Mouse (Mus musculus) cerebellum, adult 2 months (tissue): ENCODE results near the gene Cbwd1.

Experiments
- CTCF ChIP-seq: fragments of 200-500 bp; IDR thresholded peaks from 2 replicates; pipeline ENCODE4 v1.5.1; 2011; ENCODE audit warnings: low read depth, mild to moderate bottlenecking, control low read depth, low read length, moderate library complexity, borderline replicate concordance; ENCODE audit not compliant: insufficient read depth
- POLR2A ChIP-seq: fragments of 200-500 bp; IDR thresholded peaks from 2 replicates; pipeline ENCODE4 v1.6.1; 2011; ENCODE audit warnings: low read length, control low read depth, borderline replicate concordance; ENCODE audit not compliant: insufficient read depth

DNA sequence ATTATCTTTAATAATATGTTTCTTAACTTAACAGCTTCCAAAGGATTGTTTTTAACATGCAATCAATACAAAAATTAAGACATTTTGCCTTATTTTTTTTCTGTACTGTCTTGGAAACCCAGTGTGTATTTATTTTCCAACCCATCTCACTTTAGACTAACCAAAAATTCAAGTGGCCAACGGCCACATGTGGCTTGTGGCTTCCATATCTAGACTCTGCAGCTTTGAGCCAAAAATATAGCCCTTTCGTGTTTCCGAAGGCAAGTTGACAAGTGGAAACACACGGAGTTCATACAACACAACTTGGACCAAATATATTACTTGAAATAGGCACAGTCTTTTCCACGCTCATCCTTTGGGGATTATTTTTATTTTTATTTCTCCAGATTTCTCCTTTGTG, 37.2 kb upstream of the Cbwd1 start:
- TF ChIP-seq CTCF = no peak
- no peak for TF ChIP-seq POLR2A
